Mouse (Mus musculus) midbrain, embryonic 13.5 days (tissue): ENCODE results near the gene Pcgf2. TPM values are rescaled to one million over a fixed set of nuclear protein-coding genes. Genes with fewer than 3 reads are reported as not detected.

Experiments used
- ATAC-seq: fragments of 200-750 bp; cut with Nextera tagmentation; 2 replicates; pipeline ENCODE4 v1.8.0; 2017; ENCODE audit warnings: mild to moderate bottlenecking, moderate TSS enrichment, moderate library complexity
- H3K27ac ChIP-seq: fragments of 300-500 bp; sonication (generic); 2 replicates; pipeline ENCODE4 v1.5.1; 2015; ENCODE audit warnings: inconsistent platforms, mild to moderate bottlenecking, moderate library complexity
- H3K27me3 ChIP-seq: fragments of 300-500 bp; sonication (generic); 2 replicates; pipeline ENCODE4 v1.6.1; 2015; ENCODE audit warnings: mild to moderate bottlenecking, inconsistent platforms
- H3K36me3 ChIP-seq: fragments of 300-500 bp; sonication (generic); 2 replicates; pipeline ENCODE4 v1.6.1; 2015; ENCODE audit warnings: mild to moderate bottlenecking, inconsistent platforms
- H3K4me1 ChIP-seq: fragments of 300-500 bp; sonication (generic); replicated peaks from 2 replicates; pipeline ENCODE4 v1.6.1; 2015; ENCODE audit warnings: inconsistent platforms
- H3K4me2 ChIP-seq: fragments of 300-500 bp; sonication (generic); replicated peaks from 2 replicates; pipeline ENCODE4 v1.6.1; 2015; ENCODE audit warnings: moderate library complexity, mild to moderate bottlenecking, inconsistent platforms
- H3K4me3 ChIP-seq: fragments of 300-500 bp; sonication (generic); replicated peaks from 2 replicates; pipeline ENCODE4 v1.5.1; 2015; ENCODE audit warnings: mild to moderate bottlenecking, inconsistent platforms
- H3K9ac ChIP-seq: fragments of 300-500 bp; sonication (generic); replicated peaks from 2 replicates; pipeline ENCODE4 v1.6.1; 2015; ENCODE audit warnings: mild to moderate bottlenecking, inconsistent platforms
- H3K9me3 ChIP-seq: fragments of 300-500 bp; sonication (generic); 2 replicates; pipeline ENCODE4 v1.6.1; 2016; ENCODE audit warnings: mild to moderate bottlenecking, inconsistent platforms
- WGBS: fragments of 180-500 bp; shearing (Covaris S2); methylation state at CpG from one replicate; pipeline ENCODE4 v1.1.7; 2015; 5-methylcytosine and 5-hydroxymethylcytosine counted together
- polyA plus RNA-seq: library from polyadenylated mRNA; unstranded; fragments of >200 nt; fragmentation: Nextera tagmentation; extraction: Ambion mirVana; gene quantifications from 2 replicates; pipeline ENCODE4 v1.2.1, GENCODE M21; 2015

Pcgf2 gene
- polyA plus RNA-seq, 1 experiment from 2014 or later: 25.3 TPM

DNA sequence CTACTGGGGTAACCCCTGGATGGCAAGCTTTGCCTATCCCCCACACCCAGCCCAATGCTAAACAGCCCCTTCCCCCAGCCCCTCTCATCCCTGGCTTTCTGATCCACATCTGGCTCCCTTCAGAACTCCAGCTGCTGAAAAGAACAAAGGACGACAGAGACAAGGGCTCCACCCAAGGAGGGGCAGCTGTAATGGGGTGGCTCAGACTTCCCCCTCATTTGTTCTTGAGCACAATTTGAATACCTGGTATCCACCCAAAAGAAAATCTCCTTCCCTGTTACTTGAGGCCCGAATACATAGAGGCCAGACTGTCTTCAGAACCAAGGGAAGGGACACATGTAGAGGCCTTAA, 29.1 kb downstream of the Pcgf2 start:
- no peak overlapping the region for H3K4me3 ChIP-seq
- H3K36me3 ChIP-seq: peaks cover 98% of the 10 kb centered on the region
- 25% methylated on average over 2 of the region's 2 CpGs for WGBS
- no peak for ATAC-seq
- H3K9me3 ChIP-seq: no peaks in the 10 kb centered on the region
- peaks cover 31% of the 10 kb centered on the region for H3K4me1 ChIP-seq
- H3K27ac ChIP-seq: no peak overlapping the region
- H3K27me3 ChIP-seq: no peaks in the 10 kb centered on the region
- no peak overlapping the region for H3K9ac ChIP-seq
- H3K4me2 ChIP-seq: no peak overlapping the region

DNA sequence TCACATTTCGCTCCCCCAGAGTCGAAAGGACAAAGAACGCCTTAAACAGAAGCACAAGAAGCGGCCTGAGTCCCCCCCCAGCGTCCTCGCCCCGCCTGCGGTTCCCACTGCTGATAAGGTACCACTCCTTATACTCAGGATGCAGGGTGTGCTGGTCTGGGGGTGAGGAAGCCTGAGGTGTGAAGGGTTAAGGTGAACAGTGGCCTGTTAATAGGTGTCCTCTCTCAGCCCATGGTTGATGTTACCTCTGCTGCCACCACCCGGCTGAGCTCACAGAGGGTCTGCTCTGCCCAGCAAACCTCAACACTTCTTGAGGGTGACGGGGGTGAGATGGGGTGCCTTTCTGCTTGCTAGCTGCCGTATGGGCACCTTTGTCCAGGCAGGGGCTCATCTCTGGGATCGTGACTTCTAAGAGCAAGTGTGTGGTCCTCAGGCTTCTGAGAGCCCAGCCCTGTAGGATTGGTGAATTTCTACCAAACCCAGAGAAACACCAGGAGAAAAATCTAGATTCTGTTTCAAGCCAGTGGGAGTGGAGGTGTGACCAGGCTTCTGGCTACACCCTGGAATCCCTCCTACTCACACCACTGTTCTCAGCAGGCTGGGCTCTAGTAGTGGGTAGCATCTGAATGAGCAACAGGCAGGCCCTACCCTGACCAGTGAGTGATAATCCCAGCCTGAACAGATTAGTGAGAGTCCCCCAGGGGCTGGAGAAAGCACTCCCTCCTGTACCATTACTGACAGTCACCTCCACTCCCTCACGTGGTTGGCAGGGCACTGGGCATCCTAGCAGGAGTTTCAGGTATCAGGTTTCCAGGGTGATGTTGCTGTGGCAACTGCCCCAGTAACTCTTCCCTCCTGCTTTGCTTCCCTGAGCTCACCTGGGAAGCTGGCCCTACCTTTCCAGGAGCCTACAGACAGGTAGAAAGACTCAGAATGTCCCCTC, 29.8 kb downstream of the Pcgf2 start:
- Histone ChIP-seq H3K9ac (no peak overlapping the region), H3K4me3 (no peak overlapping the region), H3K9me3 (no peaks in the 10 kb centered on the region), H3K4me2 (no peak overlapping the region), H3K27ac (no peak overlapping the region), H3K27me3 (no peaks in the 10 kb centered on the region), H3K4me1 (peaks cover 26% of the 10 kb centered on the region), H3K36me3 (peaks cover 98% of the 10 kb centered on the region)
- no peak for ATAC-seq
- 71% methylated on average over 13 of the region's 13 CpGs for WGBS

GRCm38 (mm10) chr11:97669829-97670228, 30.5 kb downstream of the Pcgf2 start:
- peaks cover 94% of the 10 kb centered on the region for H3K36me3 ChIP-seq
- H3K4me2 ChIP-seq: no peak overlapping the region
- H3K27ac ChIP-seq: no peak overlapping the region
- ATAC-seq: no peak
- H3K27me3 ChIP-seq: no peaks in the 10 kb centered on the region
- peaks cover 33% of the 10 kb centered on the region for H3K4me1 ChIP-seq
- no peak overlapping the region for H3K4me3 ChIP-seq
- WGBS: 34% methylated on average over 6 of the region's 6 CpGs
- no peaks in the 10 kb centered on the region for H3K9me3 ChIP-seq
- no peak overlapping the region for H3K9ac ChIP-seq

DNA sequence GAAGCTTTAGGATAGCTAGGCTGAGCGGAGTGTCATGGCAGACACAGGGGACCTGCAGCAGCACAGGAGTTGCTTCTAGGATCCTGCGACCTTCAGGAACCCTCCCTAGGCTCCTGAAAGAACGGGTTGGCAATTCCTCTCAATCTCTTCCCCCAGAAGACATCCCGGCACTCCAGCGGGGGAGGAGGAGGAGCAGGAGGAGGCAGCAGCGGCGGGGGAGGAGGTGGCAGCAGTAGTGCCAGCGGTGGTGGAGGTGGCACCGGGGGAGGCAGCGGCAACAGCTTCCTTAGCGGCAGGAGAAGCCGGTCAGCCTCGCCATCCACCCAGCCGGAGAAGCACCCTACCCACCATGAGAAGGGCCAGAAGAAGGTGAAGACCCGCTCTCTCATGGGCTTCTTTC, 31.0 kb downstream of the Pcgf2 start:
- WGBS: 46% methylated on average over 14 of the region's 15 CpGs
- Histone ChIP-seq H3K9ac (peak overlapping the region; percentile 49), H3K27ac (0 out of 2 replicates have a peak overlapping the region, but pooled peaks have one; percentile 49), H3K4me3 (no peak overlapping the region), H3K36me3 (peaks cover 88% of the 10 kb centered on the region), H3K4me2 (no peak overlapping the region), H3K4me1 (peaks cover 39% of the 10 kb centered on the region), H3K27me3 (no peaks in the 10 kb centered on the region), H3K9me3 (no peaks in the 10 kb centered on the region)
- ATAC-seq: no peak

DNA sequence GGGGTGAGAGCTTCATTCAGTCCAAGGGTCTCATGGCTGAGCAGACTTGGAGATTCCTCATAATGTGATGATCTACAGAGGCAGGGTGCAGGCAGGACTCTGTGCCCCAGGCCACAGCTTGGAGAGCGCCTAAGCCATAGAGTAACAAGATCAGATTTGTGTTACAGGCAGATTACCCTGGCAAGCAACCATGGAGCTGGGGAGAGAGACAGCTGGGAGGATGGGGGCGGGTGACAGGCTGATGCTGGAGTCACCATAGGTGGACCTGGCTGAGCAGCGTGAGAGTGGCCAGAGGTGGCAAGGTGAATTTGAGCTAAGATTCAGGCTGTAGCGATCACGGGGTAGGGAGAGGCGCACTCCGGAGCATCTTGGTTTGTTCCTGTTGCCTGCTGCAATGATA, 32.1 kb downstream of the Pcgf2 start:
- Histone ChIP-seq H3K9ac (no peak overlapping the region), H3K4me1 (peaks cover 41% of the 10 kb centered on the region), H3K4me2 (no peak overlapping the region), H3K4me3 (no peak overlapping the region), H3K36me3 (peaks cover 77% of the 10 kb centered on the region), H3K27me3 (no peaks in the 10 kb centered on the region), H3K27ac (no peak overlapping the region), H3K9me3 (no peaks in the 10 kb centered on the region)
- no peak for ATAC-seq
- 94% methylated on average over 7 of the region's 7 CpGs for WGBS

- Histone ChIP-seq H3K27me3 (peaks cover 7% of the 10 kb centered on the region), H3K4me2 (no peak overlapping the region), H3K9ac (no peak overlapping the region), H3K9me3 (no peaks in the 10 kb centered on the region), H3K4me1 (peaks cover 52% of the 10 kb centered on the region), H3K4me3 (no peak overlapping the region), H3K36me3 (peaks cover 64% of the 10 kb centered on the region), H3K27ac (no peak overlapping the region)
- ATAC-seq: no peak
- WGBS: 95% methylated on average over 15 of the region's 15 CpGs
Observed at GRCm38 (mm10) chr11:97666794-97667193, 33.5 kb downstream of the Pcgf2 start.

- H3K27ac ChIP-seq: no peak overlapping the region
- peaks cover 58% of the 10 kb centered on the region for H3K36me3 ChIP-seq
- H3K4me3 ChIP-seq: no peak overlapping the region
- 90% methylated on average over 7 of the region's 7 CpGs for WGBS
- H3K9me3 ChIP-seq: no peaks in the 10 kb centered on the region
- peaks cover 12% of the 10 kb centered on the region for H3K27me3 ChIP-seq
- no peak overlapping the region for H3K4me2 ChIP-seq
- H3K4me1 ChIP-seq: peaks cover 57% of the 10 kb centered on the region
- ATAC-seq: no peak
- no peak overlapping the region for H3K9ac ChIP-seq
Observed at GRCm38 (mm10) chr11:97666221-97666620, 34.1 kb downstream of the Pcgf2 start.

GRCm38 (mm10) chr11:97665431-97665830, 34.9 kb downstream of the Pcgf2 start:
- Histone ChIP-seq H3K27me3 (peaks cover 20% of the 10 kb centered on the region), H3K9ac (0 out of 2 replicates have a peak overlapping the region, but pooled peaks have one; percentile 88), H3K4me3 (peak overlapping the region; percentile 93)

GRCm38 (mm10) chr11:97664771-97665240, 35.5 kb downstream of the Pcgf2 start:
- Histone ChIP-seq H3K4me3 (peak overlapping the region; percentile 93), H3K9me3 (no peaks in the 10 kb centered on the region), H3K27me3 (peaks cover 20% of the 10 kb centered on the region), H3K27ac (peak overlapping the region; percentile 90), H3K36me3 (peaks cover 44% of the 10 kb centered on the region), H3K9ac (peak overlapping the region; percentile 88), H3K4me1 (peaks cover 57% of the 10 kb centered on the region), H3K4me2 (peak overlapping the region; percentile 83)
- WGBS: 31% methylated on average over 6 of the region's 6 CpGs
- ATAC-seq: no peak

More at GRCm38 (mm10) chr11:97665431-97665830, 34.9 kb downstream of the Pcgf2 start:
- 86% methylated on average over 13 of the region's 13 CpGs for WGBS
- Histone ChIP-seq H3K9me3 (no peaks in the 10 kb centered on the region), H3K27ac (no peak overlapping the region), H3K4me1 (peaks cover 62% of the 10 kb centered on the region), H3K4me2 (peak overlapping the region; percentile 83), H3K36me3 (peaks cover 50% of the 10 kb centered on the region)
- ATAC-seq: no peak

- WGBS: 0% methylated on average over 7 of the region's 8 CpGs
- no peak for ATAC-seq
- Histone ChIP-seq H3K9ac (peak overlapping the region; percentile 88), H3K4me1 (peaks cover 57% of the 10 kb centered on the region), H3K27ac (peak overlapping the region; percentile 90), H3K27me3 (peaks cover 20% of the 10 kb centered on the region), H3K36me3 (peaks cover 39% of the 10 kb centered on the region), H3K4me2 (peak overlapping the region; percentile 83), H3K9me3 (no peaks in the 10 kb centered on the region), H3K4me3 (peak overlapping the region; percentile 93)
Observed at GRCm38 (mm10) chr11:97664339-97664665, 36.0 kb downstream of the Pcgf2 start.

DNA sequence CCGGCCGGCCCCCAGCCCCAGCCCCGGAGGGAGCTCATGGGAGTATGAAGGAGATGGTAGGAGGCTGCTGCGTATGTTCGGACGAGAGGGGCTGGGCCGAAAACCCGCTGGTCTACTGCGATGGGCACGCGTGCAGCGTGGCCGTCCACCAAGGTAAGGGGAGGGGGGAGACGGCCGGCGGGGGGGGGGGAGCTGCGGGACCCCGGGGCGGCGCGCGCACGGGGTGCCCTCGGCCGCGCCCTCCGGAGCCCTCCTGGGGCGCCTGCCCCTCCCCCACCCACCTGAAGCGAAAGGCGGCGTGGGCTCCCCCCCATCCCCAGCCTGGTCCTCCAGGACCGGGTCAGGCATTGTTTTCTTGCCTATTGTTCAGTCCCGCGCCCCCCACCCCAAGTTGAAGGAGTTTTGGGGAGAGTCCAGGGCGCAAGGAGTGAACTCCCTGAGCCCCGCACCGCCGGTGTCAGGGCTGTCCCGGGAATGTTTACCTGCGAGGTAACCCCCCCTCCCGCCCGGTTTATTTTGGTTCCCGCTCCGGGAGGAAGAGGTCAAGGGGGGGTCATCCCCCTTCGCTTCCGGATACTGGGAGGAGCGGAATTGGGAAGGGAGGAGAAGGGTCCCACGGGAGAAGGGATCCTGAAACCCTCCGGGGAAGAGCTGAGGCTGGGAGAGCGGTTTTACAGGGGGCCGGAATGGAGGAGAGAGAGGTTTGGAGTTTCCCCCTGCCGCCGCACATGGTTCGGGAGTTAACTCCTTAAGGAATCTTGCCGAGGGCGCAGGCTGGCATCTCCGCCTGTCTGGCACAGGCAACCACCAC, 36.6 kb downstream of the Pcgf2 start:
- Histone ChIP-seq H3K4me3 (peak overlapping the region; percentile 93), H3K36me3 (peaks cover 33% of the 10 kb centered on the region), H3K27ac (peak overlapping the region; percentile 90), H3K9ac (peak overlapping the region; percentile 88), H3K9me3 (no peaks in the 10 kb centered on the region), H3K4me2 (peak overlapping the region; percentile 83), H3K4me1 (peaks cover 56% of the 10 kb centered on the region), H3K27me3 (peaks cover 20% of the 10 kb centered on the region)
- ATAC-seq: no peak
- 1% methylated on average over 42 of the region's 57 CpGs for WGBS
